Mouse (Mus musculus) heart, adult 2 months (tissue): ENCODE results near the gene Hdac4.

Experiments used
- EP300 ChIP-seq: fragments of 200-500 bp; IDR thresholded peaks from 2 replicates; pipeline ENCODE4 v1.6.1; 2011; ENCODE audit warnings: low read depth, low read length, control low read depth; ENCODE audit not compliant: insufficient read depth
- POLR2A ChIP-seq: fragments of 200-500 bp; IDR thresholded peaks from 2 replicates; pipeline ENCODE4 v1.6.1; 2011; ENCODE audit warnings: mild to moderate bottlenecking, low read depth, low read length, control low read depth; ENCODE audit not compliant: insufficient read depth

DNA sequence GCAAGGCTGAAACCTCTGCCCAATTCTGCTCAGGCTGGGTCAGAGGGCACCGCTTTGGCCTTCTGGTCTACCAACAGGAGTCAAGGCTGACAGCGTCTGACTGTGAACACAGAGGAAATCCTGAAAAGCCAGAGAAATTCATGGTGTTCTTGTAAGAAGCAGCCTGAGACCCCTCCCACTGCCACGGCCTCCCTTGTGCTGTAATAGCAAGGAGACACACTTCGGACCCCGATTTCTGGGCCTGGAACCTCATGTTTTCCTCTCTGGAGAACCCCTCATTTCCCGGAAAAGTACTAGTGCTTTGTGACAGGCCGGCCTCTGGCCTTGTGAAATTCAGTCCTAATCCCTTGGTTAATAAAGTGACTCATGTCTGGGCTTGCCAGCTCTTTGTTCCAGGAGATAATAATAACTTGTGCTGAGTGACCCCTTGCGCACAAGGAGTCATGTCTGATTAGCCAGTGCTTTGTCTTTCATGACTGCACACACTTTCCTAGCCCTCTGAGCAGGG, 19.7 kb upstream of the Hdac4 start:
- no peak for TF ChIP-seq EP300
- TF ChIP-seq POLR2A = no peak
